Mouse (Mus musculus): ENCODE measurements around the gene E2f4. TPM values are rescaled to one million over a fixed set of nuclear protein-coding genes. Genes with fewer than 3 reads are reported as not detected.
"Not testable (repeated sequence)": the region's sequence is repeated elsewhere in the genome, so short reads cannot be mapped to it uniquely, and the experiment has no call there.

The E2f4 gene
- total RNA-seq, 2 experiments from 2014 or later: 21.1 to 25.2 TPM

- peak; percentile 79 to 89 for DNase-seq
- intact Hi-C loops (cut with DNase I): no loop called here
Measured at GRCm38 (mm10) chr8:105290554-105291314, 6.7 kb upstream of the E2f4 start.

DNA sequence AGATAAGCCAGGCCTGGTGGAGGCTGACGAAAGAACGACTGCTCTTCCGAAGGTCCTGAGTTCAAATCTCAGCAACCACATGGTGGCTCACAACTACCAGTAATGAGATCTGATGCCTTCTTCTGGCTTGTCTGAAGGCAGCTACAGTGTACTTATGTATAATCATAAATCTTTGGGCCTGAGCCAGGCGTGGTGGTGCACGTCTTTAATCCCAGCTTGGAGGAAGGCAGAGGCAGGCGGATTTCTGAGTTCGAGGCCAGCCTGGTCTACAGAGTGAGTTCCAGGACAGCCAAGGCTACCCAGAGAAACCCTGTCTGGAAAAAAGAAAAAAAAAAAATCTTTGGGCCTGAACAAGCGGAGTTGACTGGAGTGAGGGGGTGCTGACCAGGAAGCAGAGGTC is 6.1 kb upstream of the E2f4 start:
- DNase-seq; intact Hi-C loops (cut with DNase I): not testable (repeated sequence)

DNA sequence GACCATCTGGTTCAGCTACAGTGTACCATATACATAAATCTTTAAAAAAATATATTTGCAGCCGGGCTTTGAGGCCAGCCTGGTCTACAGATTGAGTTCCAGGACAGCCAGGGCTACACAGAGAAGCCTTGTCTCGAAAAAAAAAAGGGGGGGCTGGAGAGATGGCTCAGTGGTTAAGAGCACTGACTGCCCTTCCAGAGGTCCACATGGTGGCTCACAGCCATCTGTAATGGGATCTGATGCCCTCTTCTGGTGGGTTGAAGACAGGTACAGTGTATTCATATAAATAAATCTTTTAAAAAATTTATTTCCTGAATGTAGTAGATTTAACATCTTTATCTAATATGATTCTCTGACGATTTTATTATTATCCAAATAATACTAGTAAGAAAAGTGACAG is 5.7 kb upstream of the E2f4 start:
- DNase-seq; intact Hi-C loops (cut with DNase I): not testable (repeated sequence)

GRCm38 (mm10) chr8:105292471-105292870 is 5.0 kb upstream of the E2f4 start:
- DNase-seq: no peak
- intact Hi-C loops (cut with DNase I): no loop called here

DNA sequence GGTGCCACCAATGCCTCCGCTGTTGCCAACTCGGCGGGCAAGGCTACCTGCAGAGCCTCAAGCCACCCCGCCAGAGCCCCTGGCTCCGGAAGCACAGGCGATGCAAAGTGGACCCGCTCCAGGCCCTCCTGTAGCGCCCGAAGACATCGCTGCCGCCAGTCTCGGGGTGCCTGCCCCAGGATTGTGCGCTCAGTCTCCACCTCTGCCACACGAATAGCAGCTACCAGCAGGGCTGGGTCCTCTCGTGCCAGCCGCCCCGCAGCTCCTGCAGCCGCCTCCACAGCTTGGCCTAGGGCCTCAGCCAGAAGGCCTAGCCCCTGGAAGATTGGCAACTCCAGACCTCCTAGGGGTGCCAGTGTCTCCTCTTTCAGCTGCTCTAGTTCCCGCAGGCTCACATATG is 4.1 kb upstream of the E2f4 start:
- intact Hi-C loops (cut with DNase I): no loop called here
- no peak for DNase-seq

- intact Hi-C loops (cut with DNase I): no loop called here
- DNase-seq: no peak
Measured at GRCm38 (mm10) chr8:105294776-105295175, 2.7 kb upstream of the E2f4 start.

GRCm38 (mm10) chr8:105295256-105295655 is 2.2 kb upstream of the E2f4 start:
- no peak for DNase-seq
- intact Hi-C loops (cut with DNase I): no loop called here

- intact Hi-C loops (cut with DNase I): no loop called here
- DNase-seq: no peak
Measured at GRCm38 (mm10) chr8:105295895-105296573, 1.4 kb upstream of the E2f4 start, which contains the start of gene Exoc3l. Gene Exoc3l, minus strand, starts transcription at chr8:105296101.

DNA sequence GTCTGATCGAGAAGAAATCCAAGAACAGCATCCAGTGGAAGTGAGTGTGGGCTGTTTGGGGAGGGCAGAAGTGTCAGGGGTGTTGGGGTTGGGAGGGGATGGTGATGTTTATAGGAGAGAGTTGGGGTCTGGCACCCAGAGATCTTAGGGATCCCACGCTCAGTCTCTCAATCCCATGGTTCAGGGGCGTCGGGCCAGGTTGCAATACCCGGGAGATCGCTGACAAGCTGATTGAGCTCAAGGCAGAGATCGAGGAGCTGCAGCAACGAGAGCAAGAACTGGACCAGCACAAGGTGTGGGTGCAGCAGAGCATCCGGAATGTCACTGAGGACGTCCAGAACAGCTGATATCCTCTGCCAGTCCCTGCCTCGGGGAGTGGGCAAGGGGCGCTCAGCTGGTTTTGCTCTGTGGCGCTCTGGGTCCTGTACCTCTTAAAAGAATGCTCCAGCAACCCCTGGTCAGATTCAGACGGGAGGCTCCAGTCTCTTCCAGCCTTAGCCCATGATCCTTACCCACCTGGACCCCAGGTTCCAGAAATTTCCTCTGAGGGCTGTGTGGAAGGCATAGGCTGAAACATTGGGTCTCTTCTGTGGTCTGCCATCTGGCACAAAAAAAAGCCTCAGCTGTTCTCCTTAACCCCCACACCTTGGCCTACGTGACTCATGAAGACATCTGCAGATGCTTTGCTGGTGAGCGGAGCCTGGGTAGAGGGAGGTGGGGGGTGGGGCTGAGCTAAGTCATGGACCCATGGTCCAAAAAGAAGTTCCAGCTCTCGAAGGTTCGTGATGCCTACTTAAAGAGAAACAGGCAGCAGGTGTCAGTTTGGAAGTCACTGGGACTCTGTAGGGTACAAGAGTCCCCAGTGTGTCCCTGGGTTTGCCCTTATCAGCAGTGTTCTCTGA is 1.1 kb downstream of the E2f4 start:
- no peak for DNase-seq
- intact Hi-C loops (cut with DNase I): no loop called here

GRCm38 (mm10) chr8:105299962-105300361 is 2.5 kb downstream of the E2f4 start:
- intact Hi-C loops (cut with DNase I): no loop called here
- no peak for DNase-seq

DNA sequence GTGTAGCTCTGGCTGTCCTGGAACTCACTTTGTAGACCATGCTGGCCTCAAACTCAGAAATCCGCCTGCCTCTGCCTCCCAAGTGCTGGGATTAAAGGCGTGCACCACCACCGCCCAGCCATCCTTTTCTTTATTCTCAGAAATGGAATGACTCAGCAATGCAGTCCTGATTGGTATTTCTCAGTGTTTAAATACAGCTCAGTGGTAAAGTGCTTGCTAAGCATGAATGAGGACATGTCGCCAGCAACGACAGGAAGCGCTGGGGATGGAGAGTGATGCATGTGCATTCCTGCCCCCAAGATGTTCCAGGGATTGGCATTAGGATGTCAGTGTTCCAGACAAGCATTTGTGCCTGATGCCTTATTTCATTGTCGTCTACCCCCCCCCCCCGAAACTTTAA is 5.9 kb downstream of the E2f4 start:
- no peak for DNase-seq
- intact Hi-C loops (cut with DNase I): no loop called here

GRCm38 (mm10) chr8:105303874-105304273 is 6.4 kb downstream of the E2f4 start:
- DNase-seq: no peak
- intact Hi-C loops (cut with DNase I): no loop called here

DNA sequence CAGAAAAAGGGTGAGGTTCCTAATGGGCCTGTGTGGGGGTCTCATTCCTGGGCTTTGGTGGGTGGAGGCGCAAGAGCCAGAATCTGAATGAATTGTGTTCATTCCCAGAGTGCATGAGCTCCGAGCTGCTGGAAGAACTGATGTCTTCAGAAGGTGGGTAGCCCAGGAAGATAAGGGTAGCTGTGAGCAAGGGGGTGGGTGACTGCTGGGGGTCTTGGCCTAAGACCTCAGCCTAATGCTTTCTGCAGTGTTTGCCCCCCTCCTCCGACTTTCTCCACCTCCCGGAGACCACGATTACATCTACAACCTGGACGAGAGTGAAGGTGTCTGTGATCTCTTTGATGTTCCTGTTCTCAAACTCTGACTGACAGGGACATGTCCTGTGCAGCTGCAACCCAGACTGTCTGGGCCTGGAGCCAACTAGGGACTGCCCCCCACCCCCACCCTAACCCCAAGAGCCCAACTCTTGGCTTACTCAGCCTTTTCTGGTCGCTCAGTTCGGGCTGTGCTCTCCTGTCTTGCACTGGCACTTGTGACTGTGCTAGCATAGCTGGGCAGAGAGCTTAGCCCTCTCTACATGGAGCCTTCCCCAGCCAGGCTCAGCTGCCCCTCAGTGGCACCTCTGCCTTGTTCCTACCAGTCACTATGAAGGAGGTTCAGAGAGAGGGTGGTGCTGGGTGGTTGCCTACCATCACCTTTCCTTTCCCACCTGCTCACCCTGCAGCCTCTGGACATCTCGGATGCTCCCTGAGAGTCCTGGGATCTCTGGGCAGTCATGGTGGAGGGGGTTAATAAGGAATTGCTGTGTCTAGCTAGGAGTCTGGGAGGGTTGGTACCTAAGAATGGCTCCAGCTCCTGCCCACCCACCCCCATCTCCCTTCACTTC is 7.1 kb downstream of the E2f4 start:
- DNase-seq: no peak
- intact Hi-C loops (cut with DNase I): no loop called here

DNA sequence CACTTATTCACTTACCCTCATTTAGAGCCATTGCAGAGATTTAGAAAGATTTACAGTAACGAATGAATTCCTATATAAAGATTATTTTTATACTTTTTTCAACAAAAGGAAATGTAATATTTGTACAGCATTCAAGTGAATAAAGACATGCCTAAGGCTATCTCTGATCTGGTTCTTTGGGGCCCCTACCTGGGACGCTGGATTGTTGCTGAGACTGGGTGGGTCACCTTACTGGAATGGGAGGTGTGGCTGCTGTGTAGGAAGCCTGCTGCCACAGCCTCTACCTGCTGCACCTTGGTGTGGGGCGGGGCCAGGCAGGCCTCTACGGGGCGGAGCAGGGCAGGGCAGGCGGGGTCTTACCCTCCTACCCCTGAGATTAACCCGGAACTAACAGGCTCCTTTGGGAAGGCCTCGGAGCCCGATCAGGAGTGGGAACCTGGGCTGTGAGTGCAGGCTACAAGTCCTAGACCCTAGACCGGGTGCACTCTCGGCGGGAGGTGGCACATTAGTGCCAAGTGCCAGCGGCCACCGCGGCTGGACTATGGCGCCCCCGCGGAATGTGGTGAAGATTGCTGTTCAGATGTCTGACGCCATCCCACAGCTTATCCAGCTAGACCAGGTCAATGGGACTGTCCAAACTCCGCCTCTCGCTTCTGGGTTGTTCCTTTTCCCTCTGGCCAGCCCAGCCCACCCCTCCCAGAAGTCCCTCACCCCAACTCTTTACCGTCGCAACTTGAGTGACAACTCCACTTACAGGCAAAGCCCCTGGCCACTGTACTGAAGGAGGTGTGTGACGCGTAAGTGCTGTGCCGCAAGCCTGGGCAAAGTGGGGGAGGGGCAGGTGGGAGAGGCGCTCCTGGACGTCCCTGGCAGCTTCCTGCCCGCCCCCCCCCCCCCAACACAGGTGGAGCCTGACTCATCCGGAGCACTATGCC is 8.0 kb downstream of the E2f4 start, which contains the start of gene Elmo3:
Gene Elmo3, plus strand, starts transcription at position 391 of the 935 bp plus-strand sequence.
- intact Hi-C loops (cut with DNase I): no loop called here
- DNase-seq: no peak

- no peak for DNase-seq
Measured at GRCm38 (mm10) chr8:105306146-105306691, 8.8 kb downstream of the E2f4 start.

DNA sequence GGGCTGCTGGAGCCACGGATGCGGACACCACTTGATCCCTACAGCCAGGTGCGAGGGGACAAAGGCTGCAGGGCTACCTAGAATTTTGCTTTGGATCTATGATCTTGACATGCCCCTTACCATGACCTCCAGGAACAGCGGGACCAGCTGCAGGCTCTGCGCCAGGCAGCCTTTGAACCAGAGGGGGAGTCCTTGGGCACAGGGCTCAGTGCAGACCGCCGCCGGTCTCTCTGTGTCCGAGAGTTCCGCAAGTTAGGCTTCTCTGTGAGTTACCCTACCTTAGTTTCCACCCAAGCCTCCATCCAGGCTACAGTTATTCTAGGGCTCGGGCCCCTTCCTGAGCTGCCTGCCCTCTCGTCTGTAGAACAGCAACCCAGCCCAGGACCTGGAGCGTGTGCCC is 10.2 kb downstream of the E2f4 start:
- intact Hi-C loops (cut with DNase I): no loop called here
- no peak for DNase-seq

More at GRCm38 (mm10) chr8:105306146-105306691, 8.8 kb downstream of the E2f4 start:
- intact Hi-C loops (cut with DNase I): no loop called here

GRCm38 (mm10) chr8:105308428-105308827 is 11.0 kb downstream of the E2f4 start:
- intact Hi-C loops (cut with DNase I): no loop called here
- DNase-seq: no peak

DNA sequence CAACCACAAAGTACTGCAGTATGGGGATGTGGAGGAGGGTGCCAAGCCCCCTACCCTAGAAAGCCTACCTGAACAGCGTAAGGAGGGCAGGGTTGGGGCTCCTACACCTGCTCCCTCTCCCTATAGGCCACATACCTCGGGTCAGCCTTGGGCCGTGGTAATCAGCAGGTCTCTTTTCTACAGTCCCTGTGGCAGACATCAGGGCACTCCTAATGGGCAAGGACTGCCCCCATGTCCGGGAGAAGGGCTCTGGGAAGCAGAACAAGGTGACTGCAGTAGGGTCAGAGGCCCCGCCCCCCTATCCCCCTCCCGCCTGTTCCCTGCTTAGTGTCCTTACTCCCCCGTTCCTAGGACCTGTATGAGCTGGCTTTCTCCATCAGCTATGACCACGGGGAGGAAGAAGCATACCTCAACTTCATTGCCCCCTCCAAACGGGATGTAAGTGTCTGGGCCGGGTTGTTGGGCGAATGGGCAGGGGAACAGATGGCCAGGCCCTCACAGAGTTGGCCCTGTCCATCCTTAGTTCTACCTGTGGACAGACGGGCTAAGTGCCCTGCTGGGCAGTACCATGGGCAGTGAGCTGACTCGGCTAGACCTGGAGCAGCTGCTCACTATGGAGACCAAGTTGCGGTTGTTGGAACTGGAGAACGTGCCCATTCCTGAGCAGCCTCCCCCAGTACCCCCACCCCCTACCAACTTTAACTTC is 11.8 kb downstream of the E2f4 start:
- DNase-seq: no peak
- intact Hi-C loops (cut with DNase I): no loop called here

Data from gastrocnemius, postnatal 36 days (tissue).